Mouse (Mus musculus): ENCODE measurements around the gene Fggy.

GRCm38 (mm10) chr4:95723615-95724014 is 166.3 kb downstream of the Fggy start:
- TF ChIP-seq CTCF (IDR thresholded peaks at IDR 0.05; ENCODE audit: low read depth) (peak; percentile 50), EP300 (IDR thresholded peaks at IDR 0.05; ENCODE audit: low read depth) (no peak)
